Mouse (Mus musculus): Measurements from ENCODE around the gene Ankrd22.

GRCm38 (mm10) chr19:34199488-34199887, 33.6 kb upstream of the Ankrd22 start:
- TF ChIP-seq CTCF (conservative IDR thresholded peaks at IDR 0.05; ENCODE audit: insufficient read depth, insufficient read length, low read depth, low read length) (no peak), POLR2A (IDR thresholded peaks at IDR 0.05; ENCODE audit: low read depth, low read length) (no peak)
